Mouse (Mus musculus): ENCODE results near the gene Vip.

- TF ChIP-seq CTCF (IDR thresholded peaks at IDR 0.05; ENCODE audit: low read depth) (no peak), EP300 (IDR thresholded peaks at IDR 0.05; ENCODE audit: low read depth) (no peak)
Observed at GRCm38 (mm10) chr10:5626268-5626667, 12.8 kb upstream of the Vip start.
